Mouse (Mus musculus): ENCODE measurements around the gene Gba. TPM values are rescaled to one million over a fixed set of nuclear protein-coding genes. Genes with fewer than 3 reads are reported as not detected.
"Not testable (repeated sequence)": the region's sequence is repeated elsewhere in the genome, so short reads cannot be mapped to it uniquely, and the experiment has no call there.

Gene Gba
- total RNA-seq, 2 experiments from 2014 or later, result 18.2 to 20.9 TPM

GRCm38 (mm10) chr3:89210731-89211130, 8.0 kb downstream of the Gba start:
- DNase-seq (ENCODE audit: low spot score), result no peak
- intact Hi-C loops (cut with DNase I), result no loop called here

DNA sequence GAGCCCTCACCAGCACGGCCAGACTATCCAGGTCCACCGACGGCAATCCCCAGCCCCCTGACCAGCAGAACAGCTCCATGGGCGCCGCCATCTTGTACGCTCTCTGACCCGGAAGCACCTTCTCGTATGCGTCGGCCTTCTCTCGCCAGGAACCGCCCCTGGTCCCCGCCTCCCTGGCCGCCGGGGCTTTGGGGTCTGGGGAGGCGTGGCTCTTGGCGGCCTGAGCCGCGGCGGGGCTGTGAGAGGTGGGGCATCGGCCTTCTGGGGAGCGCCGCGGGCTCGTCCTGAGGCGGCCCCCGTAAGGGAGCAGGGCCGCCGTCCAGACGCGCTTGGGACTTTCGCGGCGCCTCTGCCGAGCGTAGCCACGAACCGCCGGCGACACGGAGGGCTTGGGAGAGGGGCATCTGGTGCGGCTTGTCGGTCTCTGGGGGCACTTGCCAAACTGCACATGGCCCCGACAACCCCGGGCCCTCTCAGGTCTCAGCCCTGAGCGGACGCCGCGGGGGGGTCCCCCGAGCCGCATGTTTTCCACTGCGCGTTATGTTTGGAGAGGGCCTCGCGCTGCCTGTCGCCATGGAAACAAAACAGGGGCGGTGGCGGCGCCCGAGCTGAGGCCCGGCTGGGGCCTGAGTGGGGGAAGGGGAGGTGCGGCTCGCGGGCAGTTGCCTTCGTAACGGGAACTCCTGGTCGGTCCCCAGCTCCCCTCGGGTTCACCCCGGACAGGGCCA, 11.2 kb downstream of the Gba start:
- intact Hi-C loops (cut with DNase I), result loop anchor here (2.0 kb wide), 1 partner anchor 17 kb away; no protein-coding TSS in a partner anchor
- DNase-seq (ENCODE audit: low spot score), result peak; percentile 92

GRCm38 (mm10) chr3:89214681-89215411, 12.1 kb downstream of the Gba start, which contains the start of gene Thbs3:
Thbs3 (plus strand) TSS chr3:89215180.
- intact Hi-C loops (cut with DNase I), result loop anchor here (2.0 kb wide), 1 partner anchor 18 kb away; no protein-coding TSS in a partner anchor
- DNase-seq (ENCODE audit: low spot score), result no peak

- intact Hi-C loops (cut with DNase I), result loop anchor here (2.0 kb wide), 3 partner anchors 19 to 125 kb away; no protein-coding TSS in a partner anchor
- peak; percentile 61 for DNase-seq (ENCODE audit: low spot score)
These were observed 13.1 kb downstream of the Gba start for GRCm38 (mm10) chr3:89215853-89216252.

DNA sequence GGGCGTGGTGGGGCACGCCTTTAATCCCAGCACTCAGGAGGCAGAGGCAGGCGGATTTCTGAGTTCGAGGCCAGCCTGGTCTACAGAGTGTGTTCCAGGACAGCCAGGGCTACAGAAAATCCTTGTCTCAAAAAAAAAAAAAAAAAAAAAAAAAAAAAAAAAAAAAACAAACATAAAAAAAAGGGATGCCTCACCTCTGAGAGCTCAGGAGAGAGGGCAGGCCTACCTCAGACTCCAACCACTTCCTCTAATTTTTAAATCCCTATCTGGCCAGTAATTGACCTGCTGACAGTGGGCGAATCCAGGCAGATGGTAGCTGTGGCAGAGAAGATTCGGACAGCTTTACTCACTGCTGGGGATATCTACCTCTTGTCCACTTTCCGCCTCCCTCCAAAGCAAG, 13.7 kb downstream of the Gba start:
- not testable (repeated sequence) for DNase-seq (ENCODE audit: low spot score)
- intact Hi-C loops (cut with DNase I), result loop anchor here (2.0 kb wide), 2 partner anchors 102 to 126 kb away; no protein-coding TSS in a partner anchor

DNA sequence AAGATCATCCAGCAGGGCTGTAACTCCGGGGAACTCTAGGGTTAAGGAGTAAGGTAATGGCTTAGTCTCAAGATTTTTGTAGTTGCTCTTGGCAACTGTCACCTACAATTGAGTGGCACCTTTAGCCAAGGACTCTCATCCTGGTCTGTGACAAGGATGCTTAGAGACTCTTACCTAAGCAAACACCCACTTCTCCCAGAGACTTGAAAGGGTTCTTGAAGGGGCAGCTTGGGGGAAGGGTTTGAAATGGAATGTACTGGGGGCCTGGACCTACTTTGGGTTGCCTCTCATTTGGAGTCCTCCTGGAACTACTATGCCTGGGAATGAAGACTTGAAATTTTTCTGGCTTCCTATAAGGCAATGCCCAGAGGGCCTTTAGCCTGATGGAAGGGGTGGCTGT, 15.5 kb downstream of the Gba start:
- intact Hi-C loops (cut with DNase I), result no loop called here
- DNase-seq (ENCODE audit: low spot score), result no peak

DNA sequence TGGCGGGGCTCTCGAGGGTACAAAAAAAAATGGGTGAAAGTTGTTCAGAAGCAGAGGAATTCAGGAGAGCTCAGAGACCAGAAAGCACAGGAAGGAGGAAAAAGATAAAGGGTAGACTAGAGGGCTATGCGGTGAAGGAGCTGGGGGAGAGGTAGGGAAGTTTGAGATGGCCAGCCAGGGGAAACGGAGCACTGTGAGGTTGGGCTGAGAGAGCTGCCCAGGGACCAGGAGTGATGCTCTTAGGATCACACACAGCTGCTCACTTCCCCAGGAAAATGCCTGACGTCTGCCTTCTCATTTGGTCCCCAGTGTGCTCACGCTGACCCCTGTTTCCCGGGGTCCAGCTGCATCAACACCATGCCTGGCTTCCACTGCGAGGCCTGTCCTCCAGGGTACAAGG, 16.8 kb downstream of the Gba start:
- intact Hi-C loops (cut with DNase I), result no loop called here

GRCm38 (mm10) chr3:89221167-89221566, 18.4 kb downstream of the Gba start:
- no peak for DNase-seq (ENCODE audit: low spot score)
- intact Hi-C loops (cut with DNase I), result no loop called here

More for the DNA sequence above, 16.8 kb downstream of the Gba start:
- DNase-seq (ENCODE audit: low spot score), result no peak

GRCm38 (mm10) chr3:89224796-89225195, 22.1 kb downstream of the Gba start:
- no peak for DNase-seq (ENCODE audit: low spot score)
- intact Hi-C loops (cut with DNase I), result no loop called here

- no peak for DNase-seq (ENCODE audit: low spot score)
- intact Hi-C loops (cut with DNase I), result no loop called here
These were observed 22.6 kb downstream of the Gba start for GRCm38 (mm10) chr3:89225321-89225815.

GRCm38 (mm10) chr3:89225918-89226317, 23.2 kb downstream of the Gba start:
- intact Hi-C loops (cut with DNase I), result no loop called here
- DNase-seq (ENCODE audit: low spot score), result no peak

DNA sequence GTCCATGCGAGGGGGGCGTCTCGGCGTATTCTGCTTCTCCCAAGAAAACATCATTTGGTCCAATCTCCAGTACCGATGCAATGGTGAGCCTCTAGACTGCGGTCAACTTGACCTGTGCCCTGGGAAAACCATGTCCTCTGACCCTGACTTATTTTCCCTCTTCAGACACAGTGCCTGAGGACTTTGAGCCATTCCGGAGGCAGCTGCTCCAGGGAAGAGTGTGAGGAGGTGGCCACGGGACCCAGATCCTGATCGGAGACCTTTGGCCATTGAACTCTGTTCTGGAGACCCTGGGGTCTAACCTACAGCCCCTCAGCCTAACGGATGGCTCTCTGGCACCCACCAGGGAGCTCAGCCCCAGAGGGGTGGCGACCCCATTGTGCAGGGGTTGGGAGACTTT, 23.6 kb downstream of the Gba start:
- intact Hi-C loops (cut with DNase I), result no loop called here
- DNase-seq (ENCODE audit: low spot score), result no peak

DNA sequence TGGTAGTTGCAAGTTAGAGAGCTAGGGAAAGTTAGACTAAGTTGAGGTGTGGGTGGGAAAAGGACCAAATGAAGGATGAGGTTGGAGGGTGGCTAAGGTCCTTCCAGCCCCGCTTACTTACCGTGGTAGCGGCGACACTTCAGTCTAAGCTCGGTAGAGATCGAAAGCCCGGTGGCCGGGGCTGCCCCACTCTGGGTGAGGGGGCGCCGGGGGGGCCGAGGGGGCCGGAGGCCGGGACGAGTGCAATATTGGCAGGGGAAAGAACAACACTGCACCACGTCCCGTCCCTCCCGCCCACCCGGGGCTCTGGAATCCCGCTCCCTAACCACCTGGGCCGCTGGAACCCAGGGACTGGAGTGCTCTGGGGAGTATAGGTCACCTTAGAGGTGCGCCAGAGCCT, 24.2 kb downstream of the Gba start, which contains the start of gene Mtx1:
Mtx1 (minus strand) TSS at position 189 of the 400 bp plus-strand sequence.
- intact Hi-C loops (cut with DNase I), result no loop called here

DNA sequence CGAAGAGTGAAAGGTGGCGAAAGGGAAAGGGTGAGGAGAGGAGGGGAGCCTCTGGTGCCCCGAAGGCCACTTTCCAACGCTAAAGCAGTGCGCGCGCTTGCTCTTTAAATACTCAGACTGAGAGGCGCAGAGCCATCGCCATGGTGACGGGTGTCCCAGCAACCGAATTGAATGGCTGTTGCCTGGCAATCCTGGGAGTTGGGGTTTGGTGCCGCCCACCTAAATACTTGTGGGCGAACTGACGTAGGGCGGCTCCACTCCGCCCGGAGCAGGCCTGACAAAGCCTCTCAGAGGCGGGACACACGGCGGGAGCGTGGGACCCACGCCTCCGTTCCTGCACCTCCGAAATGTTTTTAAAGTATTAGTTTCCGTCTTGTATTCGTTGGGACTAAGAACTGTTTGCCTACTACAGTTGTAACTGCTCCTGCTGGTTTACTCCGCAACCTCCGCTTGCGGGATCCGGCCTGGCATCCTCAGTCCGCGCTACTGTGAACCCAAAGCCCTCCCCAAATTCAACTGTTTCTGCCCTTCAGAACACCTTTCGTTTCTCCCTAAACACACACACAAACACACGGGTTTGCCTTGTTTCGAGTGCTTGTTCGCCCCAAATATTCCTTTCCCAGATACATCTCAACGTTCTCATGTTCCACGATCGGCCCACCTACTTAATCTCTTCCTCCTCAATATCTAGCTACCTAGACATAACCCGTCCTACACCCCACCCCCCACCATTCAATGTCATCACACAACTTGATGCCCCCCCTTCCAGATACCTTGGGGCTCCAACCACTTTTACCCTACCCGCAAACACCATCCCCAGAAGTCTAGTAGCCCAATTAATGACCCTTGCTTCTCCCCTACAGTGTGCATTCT, 24.8 kb downstream of the Gba start:
- intact Hi-C loops (cut with DNase I), result no loop called here
- DNase-seq (ENCODE audit: low spot score), result peak; percentile 79

More for the DNA sequence above, 24.2 kb downstream of the Gba start, which contains the start of gene Mtx1:
- no peak for DNase-seq (ENCODE audit: low spot score)

- peak; percentile 76 for DNase-seq (ENCODE audit: low spot score)
- intact Hi-C loops (cut with DNase I), result no loop called here
These were observed 25.4 kb downstream of the Gba start for GRCm38 (mm10) chr3:89228180-89228549.

DNA sequence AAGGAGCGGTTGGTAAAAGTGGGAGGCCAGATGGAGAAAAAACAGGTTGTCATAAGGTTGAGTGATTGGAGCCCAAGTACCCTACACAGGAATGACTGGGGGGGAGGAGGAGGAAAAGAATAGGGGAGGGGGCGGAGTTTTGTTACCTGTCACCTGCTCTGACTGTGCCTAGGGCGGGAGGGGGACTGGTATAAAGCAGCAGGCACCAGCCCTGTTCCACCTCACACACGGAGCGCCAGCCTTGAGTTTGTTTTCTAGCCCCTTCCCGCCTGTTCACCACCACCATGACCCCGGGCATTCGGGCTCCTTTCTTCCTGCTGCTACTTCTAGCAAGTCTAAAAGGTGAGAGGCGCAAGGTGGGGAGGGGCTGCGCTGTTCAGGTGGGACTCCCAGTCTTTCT, 26.1 kb downstream of the Gba start, which contains the start of gene Muc1:
Muc1 (plus strand) TSS at position 222 of the 400 bp plus-strand sequence.
- intact Hi-C loops (cut with DNase I), result no loop called here
- DNase-seq (ENCODE audit: low spot score), result no peak

DNA sequence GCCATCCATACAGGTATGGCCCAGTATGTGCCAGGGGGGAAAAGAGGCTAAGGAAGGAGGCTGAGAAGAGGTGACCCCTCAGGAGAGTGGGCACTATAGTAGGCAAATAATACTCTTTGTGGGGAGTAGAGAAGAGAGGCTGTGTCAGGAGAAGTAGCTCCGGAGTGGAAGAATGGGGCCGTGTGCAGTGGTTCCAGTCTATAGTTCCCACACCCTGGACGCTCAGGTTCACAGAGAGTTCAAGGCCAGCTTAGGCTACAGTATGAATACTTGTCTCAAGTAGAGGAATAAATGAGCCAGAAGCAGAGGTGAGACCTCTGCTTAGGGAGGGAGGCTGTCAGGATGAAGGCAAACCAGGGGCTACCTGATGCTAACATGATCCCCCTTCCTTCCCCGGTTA, 26.5 kb downstream of the Gba start:
- DNase-seq (ENCODE audit: low spot score), result no peak
- intact Hi-C loops (cut with DNase I), result no loop called here

GRCm38 (mm10) chr3:89230561-89230960, 27.8 kb downstream of the Gba start:
- DNase-seq (ENCODE audit: low spot score), result no peak
- intact Hi-C loops (cut with DNase I), result no loop called here

DNA sequence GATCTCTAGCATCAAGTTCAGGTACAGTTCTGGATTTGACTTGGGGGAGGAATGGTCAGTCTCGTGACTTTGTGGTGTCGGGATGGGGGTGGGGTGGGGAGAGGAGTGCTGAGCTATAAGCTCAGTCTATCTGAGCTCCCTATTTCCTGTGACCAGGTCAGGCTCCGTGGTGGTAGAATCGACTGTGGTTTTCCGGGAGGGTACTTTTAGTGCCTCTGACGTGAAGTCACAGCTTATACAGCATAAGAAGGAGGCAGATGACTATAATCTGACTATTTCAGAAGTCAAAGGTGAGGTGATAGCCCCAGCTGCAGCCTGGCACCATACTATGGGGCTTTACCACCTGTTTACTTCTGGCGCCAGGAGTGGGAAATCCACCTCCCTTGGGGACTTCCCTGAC, 28.6 kb downstream of the Gba start:
- no peak for DNase-seq (ENCODE audit: low spot score)
- intact Hi-C loops (cut with DNase I), result no loop called here

- DNase-seq (ENCODE audit: low spot score), result no peak
- intact Hi-C loops (cut with DNase I), result no loop called here
These were observed 29.1 kb downstream of the Gba start for GRCm38 (mm10) chr3:89231772-89232275.

Measured in heart, postnatal 25 days (tissue).